Mouse (Mus musculus) embryonic facial prominence, embryonic 11.5 days (tissue): ENCODE data around the gene Olfr9. TPM values are rescaled to one million over a fixed set of nuclear protein-coding genes. Genes with fewer than 3 reads are reported as not detected.
A peak's percentile ranks its signal among the peaks of the same experiment; 100 is the strongest.

ENCODE experiments used
- ATAC-seq: fragments of 200-750 bp; cut with Nextera tagmentation; replicated peaks from 2 replicates; pipeline ENCODE4 v1.8.0; 2017; ENCODE audit warnings: low read depth; ENCODE audit not compliant: insufficient number of reproducible peaks, low FRiP score, low TSS enrichment
- DNase-seq: peaks from one replicate; pipeline ENCODE4 v3.0.0-alpha.2; 2015; ENCODE audit warnings: low spot score
- H3K27ac ChIP-seq: fragments of 300-500 bp; sonication (generic); replicated peaks from 2 replicates; pipeline ENCODE4 v1.5.1; 2014; ENCODE audit warnings: mild to moderate bottlenecking, low read depth, low read length, control low read depth
- H3K27me3 ChIP-seq: fragments of 300-500 bp; sonication (generic); 2 replicates; pipeline ENCODE4 v1.6.1; 2014; ENCODE audit warnings: mild to moderate bottlenecking, low read length, moderate library complexity, mixed read lengths; ENCODE audit not compliant: control insufficient read depth, insufficient read depth
- H3K36me3 ChIP-seq: fragments of 300-500 bp; sonication (generic); replicated peaks from 2 replicates; pipeline ENCODE4 v1.6.1; 2014; ENCODE audit warnings: low read depth, mild to moderate bottlenecking, low read length, moderate library complexity, mixed read lengths; ENCODE audit not compliant: control insufficient read depth, insufficient read depth
- H3K4me1 ChIP-seq: fragments of 300-500 bp; sonication (generic); 2 replicates; pipeline ENCODE4 v1.6.1; 2014; ENCODE audit warnings: low read length, mixed read lengths; ENCODE audit not compliant: control insufficient read depth, insufficient read depth
- H3K4me2 ChIP-seq: fragments of 300-500 bp; sonication (generic); 2 replicates; pipeline ENCODE4 v1.6.1; 2014; ENCODE audit warnings: low read depth, mild to moderate bottlenecking, control low read depth, low read length, moderate library complexity
- H3K4me3 ChIP-seq: fragments of 300-500 bp; sonication (generic); 2 replicates; pipeline ENCODE4 v1.5.1; 2014; ENCODE audit warnings: low read depth, low read length, control low read depth
- H3K9ac ChIP-seq: fragments of 300-500 bp; sonication (generic); replicated peaks from 2 replicates; pipeline ENCODE4 v1.6.1; 2014; ENCODE audit warnings: mild to moderate bottlenecking, control low read depth, low read length
- H3K9me3 ChIP-seq: fragments of 300-500 bp; sonication (generic); replicated peaks from 2 replicates; pipeline ENCODE4 v1.6.1; 2016; ENCODE audit warnings: mild to moderate bottlenecking, low read length, inconsistent platforms, mixed read lengths; ENCODE audit not compliant: control insufficient read depth
- WGBS: fragments of 180-500 bp; shearing (Covaris S2); extraction: QIAGEN DNeasy Blood & Tissue Kit; methylation state at CpG from one replicate; pipeline ENCODE4 v1.1.7; 2014; 5-methylcytosine and 5-hydroxymethylcytosine counted together
- polyA plus RNA-seq: library from polyadenylated mRNA; unstranded; fragments of >200 nt; fragmentation: Nextera tagmentation; extraction: Ambion mirVana; gene quantifications from 2 replicates; pipeline ENCODE4 v1.2.1, GENCODE M21; 2014

The Olfr9 gene
- polyA plus RNA-seq, 1 experiment from 2014 or later: not detected

- 84% methylated on average over 12 of the region's 12 CpGs for WGBS
- ATAC-seq (no peak), DNase-seq (no peak)
- no peak within 1 kb of the TSS for H3K9ac ChIP-seq
- H3K9me3 ChIP-seq: no peaks in the 10 kb centered on the region
- H3K4me1 ChIP-seq: no peaks in the 10 kb centered on the region
- no peak within 1 kb of the TSS for H3K27ac ChIP-seq
- H3K4me3 ChIP-seq: no peak within 1 kb of the TSS
- H3K4me2 ChIP-seq: no peak within 1 kb of the TSS
- no peaks in the 10 kb centered on the region for H3K36me3 ChIP-seq
- H3K27me3 ChIP-seq: no peaks in the 10 kb centered on the region
Observed at GRCm38 (mm10) chr10:128960590-128961584, 28.3 kb upstream of the Olfr9 start, which contains the start of gene Mettl7b. Gene Mettl7b (minus strand): TSS chr10:128960988.

- no peak overlapping the region for H3K27ac ChIP-seq
- H3K9ac ChIP-seq: no peak overlapping the region
- H3K9me3 ChIP-seq: no peaks in the 10 kb centered on the region
- no peak overlapping the region for H3K4me2 ChIP-seq
- ATAC-seq: no peak
- 74% methylated on average over 2 of the region's 2 CpGs for WGBS
- H3K4me3 ChIP-seq: no peak overlapping the region
- H3K36me3 ChIP-seq: no peaks in the 10 kb centered on the region
- no peaks in the 10 kb centered on the region for H3K27me3 ChIP-seq
- no peaks in the 10 kb centered on the region for H3K4me1 ChIP-seq
- no peak for DNase-seq
Observed at GRCm38 (mm10) chr10:128964961-128965360, 24.3 kb upstream of the Olfr9 start.

DNA sequence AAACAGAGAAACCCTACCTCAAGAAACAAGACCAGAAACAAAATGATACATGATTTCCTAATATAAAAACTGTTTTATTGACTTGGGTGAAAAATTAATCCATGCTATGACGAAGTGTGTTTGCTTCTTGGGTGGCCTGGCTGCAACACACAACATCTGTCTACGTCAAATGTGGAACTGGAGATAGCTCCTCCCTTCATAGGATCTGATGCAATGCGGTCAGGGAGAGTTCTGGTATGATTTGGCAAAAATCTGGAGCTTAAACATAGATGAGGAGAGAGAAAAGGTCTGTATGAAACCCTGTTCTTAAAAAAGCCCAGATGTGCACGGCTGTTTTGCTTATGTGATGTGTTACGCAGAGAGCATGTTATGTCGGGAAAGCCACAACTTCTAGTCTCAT, 23.4 kb upstream of the Olfr9 start:
- Histone ChIP-seq H3K9me3 (no peaks in the 10 kb centered on the region), H3K27me3 (no peaks in the 10 kb centered on the region), H3K4me1 (no peaks in the 10 kb centered on the region), H3K36me3 (no peaks in the 10 kb centered on the region), H3K9ac (no peak overlapping the region), H3K4me2 (no peak overlapping the region), H3K4me3 (no peak overlapping the region), H3K27ac (no peak overlapping the region)
- ATAC-seq (no peak), DNase-seq (no peak)
- WGBS: 88% methylated on average over 6 of the region's 6 CpGs

DNA sequence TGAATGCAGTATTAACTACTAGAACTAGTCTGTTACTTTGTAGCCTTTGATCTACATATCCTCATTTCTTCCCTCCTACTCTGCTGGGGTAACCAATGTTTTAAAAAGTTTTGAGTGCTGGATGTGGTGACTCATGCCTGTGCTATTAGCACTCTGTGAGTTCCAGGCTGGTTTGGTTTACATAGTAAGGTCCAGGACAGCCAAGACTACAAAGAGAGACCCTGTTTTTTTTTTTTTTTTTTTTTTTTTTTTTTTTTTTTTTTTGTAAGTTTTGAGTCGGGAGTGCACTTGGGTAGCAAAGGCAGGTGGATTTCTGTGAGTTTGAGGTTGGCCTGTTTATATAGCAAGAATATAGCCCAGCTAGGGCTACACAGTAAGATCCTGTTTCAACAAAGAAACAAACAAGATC, 20.9 kb upstream of the Olfr9 start:
- H3K4me3 ChIP-seq: no peak overlapping the region
- WGBS: 53% methylated on average over 1 of the region's 1 CpGs

GRCm38 (mm10) chr10:128970740-128971250, 18.4 kb upstream of the Olfr9 start:
- H3K27me3 ChIP-seq: no peaks in the 10 kb centered on the region
- DNase-seq (no peak), ATAC-seq (no peak)
- H3K9me3 ChIP-seq: no peaks in the 10 kb centered on the region
- no peaks in the 10 kb centered on the region for H3K36me3 ChIP-seq
- 58% methylated on average over 1 of the region's 1 CpGs for WGBS
- H3K4me3 ChIP-seq: no peak overlapping the region
- no peak overlapping the region for H3K27ac ChIP-seq
- H3K9ac ChIP-seq: no peak overlapping the region
- no peaks in the 10 kb centered on the region for H3K4me1 ChIP-seq
- H3K4me2 ChIP-seq: no peak overlapping the region

More for the DNA sequence above, 20.9 kb upstream of the Olfr9 start:
- no peak overlapping the region for H3K27ac ChIP-seq
- H3K4me2 ChIP-seq: no peak overlapping the region
- H3K9me3 ChIP-seq: no peaks in the 10 kb centered on the region
- DNase-seq (no peak), ATAC-seq (no peak)
- H3K4me1 ChIP-seq: no peaks in the 10 kb centered on the region
- H3K36me3 ChIP-seq: no peaks in the 10 kb centered on the region
- no peaks in the 10 kb centered on the region for H3K27me3 ChIP-seq
- no peak overlapping the region for H3K9ac ChIP-seq

- Histone ChIP-seq H3K27me3 (no peaks in the 10 kb centered on the region), H3K4me2 (no peak overlapping the region), H3K36me3 (no peaks in the 10 kb centered on the region), H3K27ac (no peak overlapping the region), H3K4me3 (no peak overlapping the region), H3K9me3 (no peaks in the 10 kb centered on the region), H3K4me1 (no peaks in the 10 kb centered on the region), H3K9ac (no peak overlapping the region)
- ATAC-seq (no peak), DNase-seq (no peak)
- WGBS: 76% methylated on average over 4 of the region's 4 CpGs
Observed at GRCm38 (mm10) chr10:128972841-128973240, 16.4 kb upstream of the Olfr9 start.

DNA sequence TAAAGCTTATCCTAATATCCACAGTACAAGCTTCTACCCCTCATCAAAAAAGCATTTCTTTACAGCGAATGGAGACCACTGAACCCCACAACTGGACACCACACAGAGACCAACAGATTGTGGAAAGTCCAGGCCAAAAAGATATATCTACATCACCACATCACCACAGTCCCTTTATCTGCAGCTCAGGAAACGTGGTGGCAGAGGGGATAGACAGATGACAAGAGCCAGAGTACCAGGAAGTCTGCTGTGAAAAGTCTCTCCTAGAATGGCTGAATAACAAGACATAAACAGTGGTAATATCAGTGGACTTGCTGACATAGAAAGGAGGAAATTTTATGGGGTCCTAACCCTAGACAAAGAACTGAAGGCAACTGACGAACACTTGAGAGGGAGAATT, 12.8 kb upstream of the Olfr9 start:
- no peak for ATAC-seq
- no peak overlapping the region for H3K4me3 ChIP-seq
- 65% methylated on average over 3 of the region's 3 CpGs for WGBS
- no peak overlapping the region for H3K9ac ChIP-seq
- H3K36me3 ChIP-seq: no peaks in the 10 kb centered on the region
- H3K9me3 ChIP-seq: no peaks in the 10 kb centered on the region
- DNase-seq: no peak
- H3K4me1 ChIP-seq: no peaks in the 10 kb centered on the region
- H3K4me2 ChIP-seq: no peak overlapping the region
- no peaks in the 10 kb centered on the region for H3K27me3 ChIP-seq
- H3K27ac ChIP-seq: no peak overlapping the region

DNA sequence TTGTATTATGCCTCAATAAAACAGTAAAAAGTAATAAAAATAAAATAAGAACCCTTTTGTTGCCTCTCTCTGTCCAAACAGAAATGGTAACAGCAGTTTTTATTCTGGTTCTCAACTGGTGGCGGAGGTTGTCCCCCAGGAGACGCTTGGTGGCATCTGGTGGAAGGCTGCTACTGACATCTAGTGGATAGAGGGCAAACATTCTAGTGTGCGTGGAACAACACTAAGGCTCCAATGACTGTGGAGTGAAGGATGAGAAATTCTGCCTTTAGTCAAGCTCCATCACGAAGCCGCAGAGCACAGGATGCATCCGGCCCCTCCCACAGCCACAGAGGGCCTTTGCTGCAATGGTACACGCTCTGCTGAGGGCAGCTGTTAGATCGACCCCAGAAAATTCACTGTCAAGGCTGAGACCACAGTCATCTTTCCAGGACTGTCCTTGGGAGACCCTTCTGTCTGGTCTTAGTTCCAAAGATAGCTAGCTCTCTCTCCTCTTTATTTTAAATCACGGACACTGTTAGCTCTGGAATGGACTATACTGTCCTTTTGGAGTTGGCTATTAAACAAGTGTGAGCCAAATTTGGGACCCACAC, 11.6 kb upstream of the Olfr9 start:
- H3K4me2 ChIP-seq: no peak overlapping the region
- no peaks in the 10 kb centered on the region for H3K27me3 ChIP-seq
- H3K4me3 ChIP-seq: no peak overlapping the region
- DNase-seq (peak; percentile 72), ATAC-seq (peak; percentile 72)
- H3K9ac ChIP-seq: no peak overlapping the region
- H3K27ac ChIP-seq: no peak overlapping the region
- WGBS: 28% methylated on average over 9 of the region's 9 CpGs
- no peaks in the 10 kb centered on the region for H3K9me3 ChIP-seq
- no peaks in the 10 kb centered on the region for H3K4me1 ChIP-seq
- no peaks in the 10 kb centered on the region for H3K36me3 ChIP-seq
